Mouse (Mus musculus) limb, embryonic 14.5 days (tissue): ENCODE results near the gene Acvr2a. TPM values are rescaled to one million over a fixed set of nuclear protein-coding genes. Genes with fewer than 3 reads are reported as not detected.

ENCODE experiments used
- ATAC-seq: fragments of 200-750 bp; cut with Nextera tagmentation; 2 replicates; pipeline ENCODE4 v1.8.0; 2017; ENCODE audit warnings: low read depth, moderate number of reproducible peaks, moderate TSS enrichment; ENCODE audit not compliant: low FRiP score
- DNase-seq: peaks from one replicate; pipeline ENCODE4 v3.0.0-alpha.2; 2015; ENCODE audit warnings: low spot score
- H3K27ac ChIP-seq: fragments of 300-500 bp; sonication (generic); replicated peaks from 2 replicates; pipeline ENCODE4 v1.5.1; 2014; ENCODE audit warnings: low read depth, mild to moderate bottlenecking, low read length, moderate library complexity, mixed read lengths
- H3K27me3 ChIP-seq: fragments of 300-500 bp; sonication (generic); 2 replicates; pipeline ENCODE4 v1.6.1; 2014; ENCODE audit warnings: low read length, mixed read lengths; ENCODE audit not compliant: control insufficient read depth, insufficient read depth
- H3K36me3 ChIP-seq: fragments of 300-500 bp; sonication (generic); 2 replicates; pipeline ENCODE4 v1.6.1; 2014; ENCODE audit warnings: mild to moderate bottlenecking, low read length, moderate library complexity, mixed read lengths; ENCODE audit not compliant: control insufficient read depth, insufficient read depth
- H3K4me1 ChIP-seq: fragments of 300-500 bp; sonication (generic); 2 replicates; pipeline ENCODE4 v1.6.1; 2014; ENCODE audit warnings: antibody characterized with exemption, low read length, mixed read lengths; ENCODE audit not compliant: control insufficient read depth, insufficient read depth
- H3K4me2 ChIP-seq: fragments of 300-500 bp; sonication (generic); replicated peaks from 2 replicates; pipeline ENCODE4 v1.6.1; 2014; ENCODE audit warnings: low read depth, mild to moderate bottlenecking, low read length, moderate library complexity; ENCODE audit not compliant: severe bottlenecking
- H3K4me3 ChIP-seq: fragments of 300-500 bp; sonication (generic); replicated peaks from 2 replicates; pipeline ENCODE4 v1.5.1; 2014; ENCODE audit warnings: low read length
- H3K9ac ChIP-seq: fragments of 300-500 bp; sonication (generic); 2 replicates; pipeline ENCODE4 v1.6.1; 2014; ENCODE audit warnings: mild to moderate bottlenecking, low read depth, low read length, moderate library complexity; ENCODE audit not compliant: severe bottlenecking
- H3K9me3 ChIP-seq: fragments of 300-500 bp; sonication (generic); 2 replicates; pipeline ENCODE4 v1.6.1; 2016; ENCODE audit warnings: low read length; ENCODE audit not compliant: control insufficient read depth
- POLR2A ChIP-seq: fragments of 200-500 bp; IDR thresholded peaks from 2 replicates; pipeline ENCODE4 v1.8.0; 2012; ENCODE audit warnings: inconsistent platforms, mild to moderate bottlenecking, moderate library complexity, borderline replicate concordance; ENCODE audit not compliant: insufficient read depth, insufficient read length; ENCODE audit errors: extremely low read depth
- WGBS: fragments of 180-500 bp; shearing (Covaris S2); extraction: QIAGEN DNeasy Blood & Tissue Kit; methylation state at CpG from one replicate; pipeline ENCODE4 v1.1.7; 2014; 5-methylcytosine and 5-hydroxymethylcytosine counted together
- polyA plus RNA-seq, 2 experiments: library from polyadenylated mRNA; depleted of rRNA in 1 of 2; stranded (reverse) in 1 of 2; unstranded in 1 of 2; fragments of >200 nt; fragmentation: Nextera tagmentation in 1 of 2; extraction: Ambion mirVana in 1 of 2; gene quantifications; 2 replicates each; pipeline versions ENCODE4 v1.2.1 to v1.2.3; 2012 to 2014

The Acvr2a gene
- polyA plus RNA-seq, 2 experiments: 14.9 to 24.4 TPM

- Histone ChIP-seq H3K36me3 (0 out of 2 replicates have a peak, but pooled peaks cover 5% of the 10 kb centered on the region), H3K9me3 (no peaks in the 10 kb centered on the region), H3K9ac (no peak overlapping the region), H3K4me3 (no peak overlapping the region), H3K27me3 (no peaks in the 10 kb centered on the region), H3K27ac (no peak overlapping the region), H3K4me1 (0 out of 2 replicates have a peak, but pooled peaks cover 2% of the 10 kb centered on the region), H3K4me2 (no peak overlapping the region)
- DNase-seq (peak; percentile 86), ATAC-seq (peak; percentile 41; the same call in 1 of the 2 replicates)
- TF ChIP-seq POLR2A: no peak
Observed at GRCm38 (mm10) chr2:48885945-48886344, 72.0 kb downstream of the Acvr2a start.

DNA sequence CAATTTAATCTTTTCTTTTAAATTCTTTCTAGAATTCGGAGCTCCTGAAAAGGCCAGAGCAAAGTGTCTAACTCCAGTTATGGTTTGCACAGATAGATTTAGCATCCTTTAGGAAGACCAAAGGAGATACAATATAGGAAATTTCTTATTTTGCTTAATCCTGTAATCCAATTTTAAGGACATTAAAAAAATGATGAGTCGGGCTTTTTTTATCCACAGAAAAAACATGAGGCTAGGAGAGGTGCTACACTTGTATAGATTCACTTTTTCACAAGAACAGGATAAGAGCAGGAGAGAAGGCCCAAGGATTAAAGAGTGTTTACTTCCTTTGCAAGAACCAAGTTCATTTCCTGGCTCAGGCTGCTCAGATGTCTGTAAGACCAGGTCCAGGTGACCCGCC lies 81.3 kb downstream of the Acvr2a start:
- WGBS: 87% methylated on average over 3 of the region's 3 CpGs

DNA sequence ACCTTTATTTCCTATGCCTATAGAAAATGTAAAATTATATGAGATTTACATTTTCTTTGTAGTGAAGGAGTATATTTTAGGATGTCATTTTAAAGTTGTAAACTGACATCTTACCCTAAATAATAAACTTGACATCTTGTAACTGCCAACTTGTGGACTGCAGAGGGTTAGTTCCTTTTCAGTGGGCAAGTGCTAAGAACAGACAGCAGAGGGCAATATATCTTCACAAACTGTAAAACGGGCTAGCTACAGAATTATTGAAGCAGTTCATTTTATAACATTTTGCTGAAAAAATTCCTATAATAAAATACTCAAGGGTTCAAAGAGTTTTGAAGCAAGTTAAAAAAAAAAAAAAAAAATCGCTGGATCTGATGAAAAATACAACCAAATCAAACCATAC lies 95.0 kb downstream of the Acvr2a start:
- TF ChIP-seq POLR2A: no peak

More for the DNA sequence above, 81.3 kb downstream of the Acvr2a start:
- H3K4me2 ChIP-seq: no peak overlapping the region
- no peak overlapping the region for H3K27ac ChIP-seq
- DNase-seq (no peak), ATAC-seq (no peak)
- H3K9me3 ChIP-seq: no peaks in the 10 kb centered on the region
- H3K36me3 ChIP-seq: peaks cover 44% of the 10 kb centered on the region
- no peaks in the 10 kb centered on the region for H3K4me1 ChIP-seq
- H3K9ac ChIP-seq: no peak overlapping the region
- TF ChIP-seq POLR2A: no peak
- no peaks in the 10 kb centered on the region for H3K27me3 ChIP-seq
- no peak overlapping the region for H3K4me3 ChIP-seq

DNA sequence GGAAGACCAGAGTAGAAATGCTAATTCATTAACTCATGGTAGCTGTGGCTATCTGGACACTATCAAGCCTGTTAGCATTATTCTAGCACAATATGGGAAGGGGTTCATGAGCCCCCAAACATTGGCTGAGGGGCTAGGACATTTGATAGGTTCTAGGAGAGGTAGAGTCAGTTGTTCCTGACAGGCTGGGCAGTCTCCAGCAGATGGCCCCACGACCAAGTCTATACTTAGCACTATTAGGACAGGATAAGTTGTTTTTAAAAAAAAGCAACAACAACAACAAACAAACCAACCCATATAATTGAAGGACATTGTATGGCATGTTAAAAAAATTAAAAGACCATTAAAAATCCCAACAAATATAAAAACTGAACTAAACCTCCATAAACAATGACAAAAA lies 100.3 kb downstream of the Acvr2a start:
- TF ChIP-seq POLR2A: no peak
- Histone ChIP-seq H3K9ac (no peak overlapping the region), H3K27ac (no peak overlapping the region), H3K4me3 (no peak overlapping the region), H3K9me3 (no peaks in the 10 kb centered on the region), H3K27me3 (no peaks in the 10 kb centered on the region), H3K4me1 (no peaks in the 10 kb centered on the region), H3K36me3 (peaks cover 46% of the 10 kb centered on the region), H3K4me2 (no peak overlapping the region)
- no peak for ATAC-seq
- WGBS: 72% methylated on average over 1 of the region's 1 CpGs
- DNase-seq: no peak

More for the DNA sequence above, 95.0 kb downstream of the Acvr2a start:
- no peak overlapping the region for H3K4me3 ChIP-seq
- no peak overlapping the region for H3K9ac ChIP-seq
- H3K4me1 ChIP-seq: no peaks in the 10 kb centered on the region
- peak; percentile 41 for DNase-seq
- H3K27me3 ChIP-seq: no peaks in the 10 kb centered on the region
- H3K27ac ChIP-seq: no peak overlapping the region
- H3K4me2 ChIP-seq: no peak overlapping the region
- H3K9me3 ChIP-seq: no peaks in the 10 kb centered on the region
- peaks cover 42% of the 10 kb centered on the region for H3K36me3 ChIP-seq
- 51% methylated on average over 2 of the region's 2 CpGs for WGBS
- ATAC-seq: no peak

- Histone ChIP-seq H3K9me3 (no peaks in the 10 kb centered on the region), H3K27me3 (no peaks in the 10 kb centered on the region), H3K4me3 (no peak overlapping the region), H3K27ac (no peak overlapping the region), H3K36me3 (peaks cover 42% of the 10 kb centered on the region), H3K4me1 (no peaks in the 10 kb centered on the region), H3K9ac (no peak overlapping the region), H3K4me2 (no peak overlapping the region)
- ATAC-seq: no peak
- no peak for TF ChIP-seq POLR2A
- no peak for DNase-seq
Observed at GRCm38 (mm10) chr2:48915832-48916231, 101.9 kb downstream of the Acvr2a start.

DNA sequence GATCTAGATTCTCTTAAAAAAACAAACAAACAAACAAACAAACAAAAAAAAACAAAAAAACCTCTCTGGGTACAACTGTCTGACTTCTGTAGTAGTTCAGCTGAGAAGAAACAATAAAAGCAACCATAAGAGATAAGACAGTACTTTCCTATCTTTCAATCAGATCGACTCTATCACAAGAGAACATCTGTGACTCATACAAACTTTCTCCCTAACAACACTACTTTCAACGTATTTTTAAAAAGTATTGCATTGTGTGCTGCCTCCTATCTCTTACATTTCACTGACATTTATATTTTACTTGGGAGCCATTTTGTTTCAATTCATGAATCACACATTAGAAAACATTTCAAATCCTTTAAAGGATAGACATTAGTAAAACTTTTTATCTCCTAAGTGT lies 121.1 kb downstream of the Acvr2a start:
- H3K9me3 ChIP-seq: no peaks in the 10 kb centered on the region
- DNase-seq (no peak), ATAC-seq (no peak)
- H3K27me3 ChIP-seq: no peaks in the 10 kb centered on the region
- no peak overlapping the region for H3K9ac ChIP-seq
- no peak for TF ChIP-seq POLR2A
- no peak overlapping the region for H3K4me3 ChIP-seq
- WGBS: 91% methylated on average over 2 of the region's 2 CpGs
- no peaks in the 10 kb centered on the region for H3K4me1 ChIP-seq
- H3K4me2 ChIP-seq: no peak overlapping the region
- no peak overlapping the region for H3K27ac ChIP-seq
- peaks cover 40% of the 10 kb centered on the region for H3K36me3 ChIP-seq
